Mouse (Mus musculus) limb, embryonic 14.5 days (tissue): ENCODE data around the gene Ikzf4. TPM values are rescaled to one million over a fixed set of nuclear protein-coding genes. Genes with fewer than 3 reads are reported as not detected.

Experiments
- ATAC-seq: fragments of 200-750 bp; cut with Nextera tagmentation; 2 replicates; pipeline ENCODE4 v1.8.0; 2017; ENCODE audit warnings: low read depth, moderate number of reproducible peaks, moderate TSS enrichment; ENCODE audit not compliant: low FRiP score
- DNase-seq: peaks from one replicate; pipeline ENCODE4 v3.0.0-alpha.2; 2015; ENCODE audit warnings: low spot score
- H3K27ac ChIP-seq: fragments of 300-500 bp; sonication (generic); replicated peaks from 2 replicates; pipeline ENCODE4 v1.5.1; 2014; ENCODE audit warnings: low read depth, mild to moderate bottlenecking, low read length, moderate library complexity, mixed read lengths
- H3K27me3 ChIP-seq: fragments of 300-500 bp; sonication (generic); 2 replicates; pipeline ENCODE4 v1.6.1; 2014; ENCODE audit warnings: low read length, mixed read lengths; ENCODE audit not compliant: control insufficient read depth, insufficient read depth
- H3K36me3 ChIP-seq: fragments of 300-500 bp; sonication (generic); 2 replicates; pipeline ENCODE4 v1.6.1; 2014; ENCODE audit warnings: mild to moderate bottlenecking, low read length, moderate library complexity, mixed read lengths; ENCODE audit not compliant: control insufficient read depth, insufficient read depth
- H3K4me1 ChIP-seq: fragments of 300-500 bp; sonication (generic); 2 replicates; pipeline ENCODE4 v1.6.1; 2014; ENCODE audit warnings: antibody characterized with exemption, low read length, mixed read lengths; ENCODE audit not compliant: control insufficient read depth, insufficient read depth
- H3K4me2 ChIP-seq: fragments of 300-500 bp; sonication (generic); replicated peaks from 2 replicates; pipeline ENCODE4 v1.6.1; 2014; ENCODE audit warnings: low read depth, mild to moderate bottlenecking, low read length, moderate library complexity; ENCODE audit not compliant: severe bottlenecking
- H3K4me3 ChIP-seq: fragments of 300-500 bp; sonication (generic); replicated peaks from 2 replicates; pipeline ENCODE4 v1.5.1; 2014; ENCODE audit warnings: low read length
- H3K9ac ChIP-seq: fragments of 300-500 bp; sonication (generic); 2 replicates; pipeline ENCODE4 v1.6.1; 2014; ENCODE audit warnings: mild to moderate bottlenecking, low read depth, low read length, moderate library complexity; ENCODE audit not compliant: severe bottlenecking
- H3K9me3 ChIP-seq: fragments of 300-500 bp; sonication (generic); 2 replicates; pipeline ENCODE4 v1.6.1; 2016; ENCODE audit warnings: low read length; ENCODE audit not compliant: control insufficient read depth
- POLR2A ChIP-seq: fragments of 200-500 bp; IDR thresholded peaks from 2 replicates; pipeline ENCODE4 v1.8.0; 2012; ENCODE audit warnings: inconsistent platforms, mild to moderate bottlenecking, moderate library complexity, borderline replicate concordance; ENCODE audit not compliant: insufficient read depth, insufficient read length; ENCODE audit errors: extremely low read depth
- WGBS: fragments of 180-500 bp; shearing (Covaris S2); extraction: QIAGEN DNeasy Blood & Tissue Kit; methylation state at CpG from one replicate; pipeline ENCODE4 v1.1.7; 2014; 5-methylcytosine and 5-hydroxymethylcytosine counted together
- polyA plus RNA-seq, 2 experiments: library from polyadenylated mRNA; depleted of rRNA in 1 of 2; stranded (reverse) in 1 of 2; unstranded in 1 of 2; fragments of >200 nt; fragmentation: Nextera tagmentation in 1 of 2; extraction: Ambion mirVana in 1 of 2; gene quantifications; 2 replicates each; pipeline versions ENCODE4 v1.2.1 to v1.2.3; 2012 to 2014

Gene Ikzf4
- polyA plus RNA-seq, 2 experiments = 5.2 to 8.0 TPM

DNA sequence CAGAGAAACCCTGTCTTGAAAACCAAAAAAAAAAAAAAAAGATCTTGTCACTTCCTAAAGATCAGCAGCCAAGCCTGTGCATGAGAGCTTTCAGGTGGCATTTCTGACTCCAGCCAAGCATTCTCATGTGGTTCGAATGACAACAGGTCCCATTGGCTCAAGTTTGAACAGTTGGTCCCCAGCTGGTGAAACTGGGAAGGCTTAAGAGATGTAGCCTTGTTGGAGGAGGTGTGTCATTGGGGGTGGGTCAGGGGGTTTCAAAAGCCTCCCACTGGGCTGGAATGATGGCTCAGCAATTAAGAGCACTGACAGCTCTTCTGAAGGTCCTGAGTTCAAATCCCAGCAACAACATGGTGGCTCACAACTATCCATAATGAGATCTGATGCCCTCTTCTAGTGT lies 44.3 kb downstream of the Ikzf4 start:
- H3K9ac ChIP-seq = no peak overlapping the region
- 75% methylated on average over 1 of the region's 1 CpGs for WGBS
- DNase-seq = no peak
- TF ChIP-seq POLR2A = no peak
- H3K4me1 ChIP-seq = no peaks in the 10 kb centered on the region
- no peak overlapping the region for H3K4me3 ChIP-seq
- no peak overlapping the region for H3K27ac ChIP-seq
- H3K4me2 ChIP-seq = no peak overlapping the region
- no peak for ATAC-seq
- H3K36me3 ChIP-seq = no peaks in the 10 kb centered on the region
- no peaks in the 10 kb centered on the region for H3K27me3 ChIP-seq
- H3K9me3 ChIP-seq = no peaks in the 10 kb centered on the region

GRCm38 (mm10) chr10:128598476-128598875 lies 47.3 kb downstream of the Ikzf4 start:
- Histone ChIP-seq H3K4me1 (no peaks in the 10 kb centered on the region), H3K9me3 (no peaks in the 10 kb centered on the region), H3K27ac (no peak overlapping the region), H3K27me3 (no peaks in the 10 kb centered on the region), H3K9ac (no peak overlapping the region), H3K4me2 (no peak overlapping the region), H3K36me3 (no peaks in the 10 kb centered on the region), H3K4me3 (no peak overlapping the region)
- no peak for TF ChIP-seq POLR2A
- no peak for ATAC-seq
- DNase-seq = no peak
- 44% methylated on average over 2 of the region's 2 CpGs for WGBS

DNA sequence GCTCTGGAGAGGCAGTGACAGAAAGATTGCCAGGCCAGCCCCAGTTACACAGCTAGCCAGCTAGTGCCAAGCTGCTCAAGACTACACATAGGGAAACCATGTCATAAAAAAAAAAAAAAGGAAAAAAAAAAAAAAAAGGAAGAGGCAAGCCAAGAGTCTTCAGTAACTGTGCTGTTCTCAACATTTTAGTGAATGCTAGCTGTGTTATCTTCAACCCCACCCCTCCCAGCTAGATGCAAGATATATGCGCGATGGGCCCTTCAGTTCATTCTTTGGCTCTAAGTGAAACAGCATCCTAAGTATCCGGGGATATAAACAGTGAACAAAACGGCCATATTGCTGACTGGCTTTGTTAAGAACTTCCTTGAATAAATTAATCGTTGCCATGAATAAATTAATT lies 53.0 kb downstream of the Ikzf4 start:
- H3K9me3 ChIP-seq = no peaks in the 10 kb centered on the region
- TF ChIP-seq POLR2A = no peak
- H3K27ac ChIP-seq = no peak overlapping the region
- no peak overlapping the region for H3K4me2 ChIP-seq
- WGBS = 77% methylated on average over 5 of the region's 5 CpGs
- no peak overlapping the region for H3K9ac ChIP-seq
- H3K27me3 ChIP-seq = peaks cover 21% of the 10 kb centered on the region
- no peak overlapping the region for H3K4me3 ChIP-seq
- ATAC-seq = no peak
- H3K4me1 ChIP-seq = peaks cover 6% of the 10 kb centered on the region; the same call in 1 of the 2 replicates
- no peaks in the 10 kb centered on the region for H3K36me3 ChIP-seq
- DNase-seq = no peak

DNA sequence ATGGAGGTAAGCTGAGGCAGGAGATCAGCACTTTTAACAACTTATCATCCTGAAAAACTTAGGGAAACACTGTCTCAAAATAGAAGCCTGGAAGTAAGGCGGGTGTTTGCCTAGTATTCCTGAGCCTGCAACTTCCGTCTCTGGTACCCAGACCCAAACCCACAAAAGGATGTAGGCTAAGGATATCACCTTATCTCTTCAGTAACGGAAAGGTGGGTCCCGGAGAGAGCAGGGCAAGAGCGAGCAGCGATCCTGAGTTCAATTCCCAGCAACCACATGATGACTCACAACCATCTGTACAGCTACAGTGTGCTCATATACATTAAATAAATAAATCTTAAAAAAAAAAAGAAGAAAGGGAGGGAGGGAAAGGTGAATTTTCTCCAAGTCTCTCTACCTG lies 54.4 kb downstream of the Ikzf4 start:
- no peak for DNase-seq
- peaks cover 7% of the 10 kb centered on the region; the same call in 1 of the 2 replicates for H3K4me1 ChIP-seq
- TF ChIP-seq POLR2A = no peak
- no peak overlapping the region for H3K27ac ChIP-seq
- no peak for ATAC-seq
- no peak overlapping the region for H3K4me2 ChIP-seq
- H3K36me3 ChIP-seq = no peaks in the 10 kb centered on the region
- H3K27me3 ChIP-seq = peaks cover 28% of the 10 kb centered on the region
- no peak overlapping the region for H3K9ac ChIP-seq
- no peak overlapping the region for H3K4me3 ChIP-seq
- no peaks in the 10 kb centered on the region for H3K9me3 ChIP-seq
- WGBS = 92% methylated on average over 6 of the region's 6 CpGs

DNA sequence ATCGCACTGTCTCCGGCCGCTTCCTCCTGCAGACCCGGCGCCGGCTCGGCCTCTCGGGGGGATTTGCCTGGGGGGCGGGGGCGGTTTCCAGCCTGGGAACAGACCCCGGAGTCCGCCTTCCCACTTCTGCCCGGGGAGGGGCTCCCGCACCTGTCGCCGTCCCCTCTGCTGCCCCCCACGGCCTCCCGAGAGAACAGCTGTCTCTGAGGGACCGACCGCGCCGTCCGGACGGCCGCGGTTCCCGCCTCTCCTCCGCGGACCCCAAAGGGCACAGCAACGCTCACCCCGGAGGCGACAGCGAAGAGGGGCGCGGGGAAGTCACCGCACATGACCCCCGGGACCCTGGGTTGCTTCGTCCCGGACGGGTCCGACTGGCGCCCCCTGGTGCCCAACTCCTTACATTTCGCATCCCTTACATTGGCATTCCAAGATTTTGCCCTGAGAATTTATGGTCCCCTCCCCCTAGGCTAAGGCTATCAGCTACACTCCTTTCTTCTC lies 55.5 kb downstream of the Ikzf4 start:
- Histone ChIP-seq H3K27ac (peak overlapping the region; percentile 67), H3K9me3 (no peaks in the 10 kb centered on the region), H3K27me3 (peaks cover 31% of the 10 kb centered on the region), H3K9ac (peak overlapping the region; percentile 55), H3K36me3 (no peaks in the 10 kb centered on the region), H3K4me3 (peak overlapping the region; percentile 62), H3K4me2 (peak overlapping the region; percentile 99), H3K4me1 (peaks cover 7% of the 10 kb centered on the region; the same call in 1 of the 2 replicates)
- DNase-seq = peak; percentile 72
- peak; percentile 64 for ATAC-seq
- under 1% methylated on average over 31 of the region's 43 CpGs for WGBS
- TF ChIP-seq POLR2A = no peak

DNA sequence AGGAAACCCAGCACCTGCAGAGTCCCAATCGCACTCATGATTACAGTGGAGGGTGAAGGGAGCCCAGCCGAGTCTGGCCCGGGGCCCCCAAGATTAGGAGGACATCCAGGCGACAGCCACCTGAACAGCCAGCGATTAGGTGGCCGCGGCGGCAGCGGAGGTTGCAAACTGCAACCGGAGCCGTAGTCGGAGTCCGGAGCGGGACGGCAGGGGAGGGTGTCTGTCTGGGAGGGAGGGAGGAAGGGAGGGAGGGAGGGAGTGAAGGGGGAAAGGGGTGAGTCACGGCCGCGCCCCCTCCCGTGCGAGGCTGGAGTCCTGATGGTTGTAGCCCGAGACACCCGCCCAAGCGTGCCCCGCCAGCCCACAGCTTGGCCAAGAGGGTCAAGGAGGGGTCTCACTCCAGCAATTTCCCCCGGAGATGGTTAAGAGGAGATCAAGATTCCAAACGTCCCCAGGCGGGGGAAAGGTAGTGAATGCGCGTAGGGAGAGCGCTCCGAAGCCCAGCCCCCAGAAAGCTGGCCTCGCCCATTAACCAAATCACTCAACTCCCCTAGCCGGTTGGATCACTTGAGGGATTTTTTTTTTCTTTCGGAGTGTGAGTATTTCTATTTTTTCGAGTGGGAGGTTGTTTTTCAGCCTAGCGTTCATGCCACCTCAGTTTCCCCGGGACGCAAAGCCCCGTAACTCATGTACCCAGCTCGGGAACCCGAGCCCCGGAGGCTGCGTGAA lies 56.2 kb downstream of the Ikzf4 start, which contains the start of gene Erbb3:
TSS of gene Erbb3 (minus strand) at position 189 of the 729 bp plus-strand sequence.
- WGBS = under 1% methylated on average over 43 of the region's 43 CpGs
- H3K36me3 ChIP-seq = no peaks in the 10 kb centered on the region
- H3K9ac ChIP-seq = peak within 1 kb of the TSS; percentile 55
- ATAC-seq = peak; percentile 73
- peak within 1 kb of the TSS; percentile 67 for H3K27ac ChIP-seq
- H3K27me3 ChIP-seq = peaks cover 31% of the 10 kb centered on the region
- H3K4me1 ChIP-seq = peaks cover 7% of the 10 kb centered on the region; the same call in 1 of the 2 replicates
- DNase-seq = peak; percentile 67
- no peaks in the 10 kb centered on the region for H3K9me3 ChIP-seq
- H3K4me3 ChIP-seq = peak within 1 kb of the TSS; percentile 62
- H3K4me2 ChIP-seq = peak within 1 kb of the TSS; percentile 99
- no peak for TF ChIP-seq POLR2A
